In the genomic region with DNA sequence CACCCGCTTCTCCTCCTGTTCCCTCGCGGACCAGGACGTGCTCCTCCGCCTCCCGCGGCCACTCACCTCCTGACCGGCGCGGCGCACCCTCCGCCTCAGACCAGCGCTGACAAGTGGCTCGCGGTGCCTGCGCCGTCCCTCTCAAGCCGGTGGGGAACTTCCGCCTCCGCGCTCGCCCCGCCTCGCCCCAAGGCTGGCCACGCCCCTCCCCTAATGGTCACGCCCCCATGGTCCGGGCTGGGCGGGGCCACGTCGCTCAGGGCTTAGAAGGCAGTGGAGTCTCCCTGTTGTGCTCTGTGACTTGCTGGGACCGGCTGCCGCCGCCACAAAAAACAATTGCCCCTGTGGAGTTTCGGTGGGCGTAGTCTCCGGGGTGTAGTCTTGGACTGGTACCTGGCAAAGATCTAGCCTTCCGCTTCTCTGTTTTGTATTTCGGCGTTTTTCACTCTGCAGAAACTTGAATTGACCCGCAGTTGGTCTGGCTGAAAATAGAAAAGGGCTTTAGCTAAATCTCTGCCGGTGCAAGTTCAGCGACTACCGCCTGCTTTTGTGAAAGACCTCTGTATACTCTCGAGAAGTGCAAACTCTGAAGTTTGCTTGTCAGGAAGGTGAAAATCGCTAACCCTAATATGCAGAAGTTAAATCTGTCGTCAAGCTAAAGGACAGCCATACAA, we compare ENCODE assay signal across 8 mouse cellular contexts. TPM values are rescaled to one million over a fixed set of nuclear protein-coding genes. Genes with fewer than 3 reads are reported as not detected.
DNase-seq lines count a peak whose midpoint lies in the region; ATAC-seq and TF ChIP-seq lines count a peak whose summit lies in the region.

A gene (minus strand): TSS at position 177 of the 674 bp plus-strand sequence.

- no peaks in the 10 kb centered on the region for H3K27me3 ChIP-seq in embryonic facial prominence, embryonic 15.5 days
- no peaks in the 10 kb centered on the region for H3K27me3 ChIP-seq in kidney, embryonic 15.5 days

- peak within 1 kb of the TSS; percentile 73 for H3K4me2 ChIP-seq in embryonic facial prominence, embryonic 15.5 days (replicated peaks)
- peak within 1 kb of the TSS; percentile 76 for H3K4me2 ChIP-seq in kidney, embryonic 15.5 days

- WGBS in bone marrow, adult 2 months: 1% methylated on average over 46 of the region's 46 CpGs
- under 1% methylated on average over 45 of the region's 46 CpGs for WGBS in embryonic facial prominence, embryonic 15.5 days
- under 1% methylated on average over 46 of the region's 46 CpGs for WGBS in kidney, embryonic 15.5 days

- H3K9ac ChIP-seq in embryonic facial prominence, embryonic 15.5 days: peak within 1 kb of the TSS; percentile 62
- peak within 1 kb of the TSS; percentile 83 for H3K9ac ChIP-seq in kidney, embryonic 15.5 days

- peak within 1 kb of the TSS; percentile 93 for H3K27ac ChIP-seq in bone marrow, adult 2 months (ENCODE audit: control insufficient read depth, insufficient read depth, low read depth, low read length, poor library complexity)
- H3K27ac ChIP-seq in embryonic facial prominence, embryonic 15.5 days (replicated peaks): peak within 1 kb of the TSS; percentile 78
- H3K27ac ChIP-seq in kidney, embryonic 15.5 days: peak within 1 kb of the TSS; percentile 95

- peak; percentile 92 for DNase-seq in 416B (ENCODE audit: low read depth)
- peak; percentile 98 to 99 for DNase-seq in heart, adult 9 months (ENCODE audit: low spot score in 2 of 2)
- peak; percentile 93 for DNase-seq in liver
- peak; percentile 94 to 98 for DNase-seq in spleen, postnatal 4 days (ENCODE audit: low spot score in 2 of 2)

- peak within 1 kb of the TSS; percentile 84 for H3K4me3 ChIP-seq in bone marrow, adult 2 months (replicated peaks; ENCODE audit: control insufficient read depth, low read depth, low read length)
- H3K4me3 ChIP-seq in embryonic facial prominence, embryonic 15.5 days (replicated peaks): peak within 1 kb of the TSS; percentile 68
- H3K4me3 ChIP-seq in kidney, embryonic 15.5 days (replicated peaks): peak within 1 kb of the TSS; percentile 89

- H3K36me3 ChIP-seq in embryonic facial prominence, embryonic 15.5 days: no peaks in the 10 kb centered on the region
- no peaks in the 10 kb centered on the region; the same call in 1 of the 2 replicates for H3K36me3 ChIP-seq in kidney, embryonic 15.5 days

- peak; percentile 94 for TF ChIP-seq POLR2A in bone marrow, adult 2 months (IDR thresholded peaks at IDR 0.05; ENCODE audit: borderline replicate concordance, control insufficient read depth, low read depth, low read length)

- H3K4me1 ChIP-seq in bone marrow, adult 2 months (ENCODE audit: control insufficient read depth, insufficient read depth, low read length): peaks cover 2% of the 10 kb centered on the region
- H3K4me1 ChIP-seq in embryonic facial prominence, embryonic 15.5 days: peaks cover 10% of the 10 kb centered on the region; the same call in 1 of the 2 replicates
- peaks cover 10% of the 10 kb centered on the region for H3K4me1 ChIP-seq in kidney, embryonic 15.5 days

- TF ChIP-seq CTCF in bone marrow, adult 2 months (IDR thresholded peaks at IDR 0.05; ENCODE audit: control insufficient read depth, insufficient read depth, low read length): no peak

- no peaks in the 10 kb centered on the region for H3K9me3 ChIP-seq in embryonic facial prominence, embryonic 15.5 days (replicated peaks)
- H3K9me3 ChIP-seq in kidney, embryonic 15.5 days (replicated peaks): no peaks in the 10 kb centered on the region

- peak; percentile 98 for ATAC-seq in embryonic facial prominence, embryonic 15.5 days (ENCODE audit: insufficient number of reproducible peaks, low FRiP score, low TSS enrichment, low read depth)
- ATAC-seq in kidney, embryonic 15.5 days (replicated peaks; ENCODE audit: low FRiP score): peak; percentile 98
- peak; percentile 87 for ATAC-seq in monocyte, adult 5-6 weeks (replicated peaks; ENCODE audit: insufficient number of reproducible peaks, low FRiP score, low TSS enrichment, poor library complexity, severe bottlenecking)

RNA-seq across cellular contexts. Expression of the gene that starts here (rescaled TPM):
- polyA plus RNA-seq in bone marrow, adult 2 months (2011; ENCODE audit: insufficient read depth, insufficient read length, low replicate concordance, missing spikeins): 5.5 and 11.7 TPM in 2 replicates
- 40.5 and 45.5 TPM in 2 replicates for polyA plus RNA-seq in embryonic facial prominence, embryonic 15.5 days (2015; fragmentation: Nextera tagmentation; extraction: Ambion mirVana)
- polyA plus RNA-seq in kidney, embryonic 15.5 days (2015; fragmentation: Nextera tagmentation; extraction: Ambion mirVana): 45.8 and 46.6 TPM in 2 replicates
- total RNA-seq in monocyte, adult 5-6 weeks (2017): 80.8 to 104 TPM (median 80.9 TPM) in 3 replicates

Comparison
In these comparisons a context has a peak if more than half of its experiments do, and no peak if none do; other contexts are left out.
1. Peak in every context shown above with its lines: DNase-seq, ATAC-seq, H3K4me3 ChIP-seq and H3K27ac ChIP-seq.